Mouse (Mus musculus): Measurements from ENCODE around the gene Hpcal1. TPM values are rescaled to one million over a fixed set of nuclear protein-coding genes. Genes with fewer than 3 reads are reported as not detected.

The Hpcal1 gene
- polyA plus RNA-seq, 1 experiment from 2014 or later = 33.3 TPM

GRCm38 (mm10) chr12:17717257-17717656 lies 26.6 kb downstream of the Hpcal1 start:
- Histone ChIP-seq H3K27me3 (replicated peaks; ENCODE audit: control insufficient read depth, insufficient read depth, low read length) (no peaks in the 10 kb centered on the region), H3K4me1 (ENCODE audit: control insufficient read depth, insufficient read depth, low read length) (no peaks in the 10 kb centered on the region), H3K9ac (ENCODE audit: low read length) (no peak overlapping the region), H3K4me3 (ENCODE audit: low read depth, low read length) (no peak overlapping the region), H3K4me2 (ENCODE audit: low read length) (no peak overlapping the region), H3K9me3 (replicated peaks; ENCODE audit: control insufficient read depth, low read length) (no peaks in the 10 kb centered on the region), H3K36me3 (ENCODE audit: control insufficient read depth, insufficient read depth, low read length) (no peaks in the 10 kb centered on the region), H3K27ac (ENCODE audit: low read depth, low read length) (no peak overlapping the region)
- no peak for DNase-seq (ENCODE audit: low spot score)
- 86% methylated on average over 1 of the region's 1 CpGs for WGBS
- no peak for ATAC-seq

- no peaks in the 10 kb centered on the region for H3K36me3 ChIP-seq (ENCODE audit: control insufficient read depth, insufficient read depth, low read length)
- no peak overlapping the region for H3K27ac ChIP-seq (ENCODE audit: low read depth, low read length)
- DNase-seq (ENCODE audit: low spot score) (no peak), ATAC-seq (no peak)
- H3K27me3 ChIP-seq (replicated peaks; ENCODE audit: control insufficient read depth, insufficient read depth, low read length) = no peaks in the 10 kb centered on the region
- no peak overlapping the region for H3K9ac ChIP-seq (ENCODE audit: low read length)
- H3K4me1 ChIP-seq (ENCODE audit: control insufficient read depth, insufficient read depth, low read length) = no peaks in the 10 kb centered on the region
- no peaks in the 10 kb centered on the region for H3K9me3 ChIP-seq (replicated peaks; ENCODE audit: control insufficient read depth, low read length)
- no peak overlapping the region for H3K4me3 ChIP-seq (ENCODE audit: low read depth, low read length)
- WGBS = 85% methylated on average over 6 of the region's 6 CpGs
- no peak overlapping the region for H3K4me2 ChIP-seq (ENCODE audit: low read length)
Observed at GRCm38 (mm10) chr12:17718146-17718545, 27.5 kb downstream of the Hpcal1 start.

GRCm38 (mm10) chr12:17721058-17721457 lies 30.4 kb downstream of the Hpcal1 start:
- Histone ChIP-seq H3K4me1 (ENCODE audit: control insufficient read depth, insufficient read depth, low read length) (no peaks in the 10 kb centered on the region; the same call in none of the 2 replicates), H3K27me3 (replicated peaks; ENCODE audit: control insufficient read depth, insufficient read depth, low read length) (no peaks in the 10 kb centered on the region), H3K4me2 (ENCODE audit: low read length) (no peak overlapping the region), H3K9ac (ENCODE audit: low read length) (no peak overlapping the region), H3K27ac (ENCODE audit: low read depth, low read length) (no peak overlapping the region), H3K9me3 (replicated peaks; ENCODE audit: control insufficient read depth, low read length) (no peaks in the 10 kb centered on the region), H3K4me3 (ENCODE audit: low read depth, low read length) (no peak overlapping the region), H3K36me3 (ENCODE audit: control insufficient read depth, insufficient read depth, low read length) (no peaks in the 10 kb centered on the region)
- ATAC-seq (no peak), DNase-seq (ENCODE audit: low spot score) (peak; percentile 45)

- no peak overlapping the region for H3K4me2 ChIP-seq (ENCODE audit: low read length)
- H3K27ac ChIP-seq (ENCODE audit: low read depth, low read length) = no peak overlapping the region
- ATAC-seq = no peak
- DNase-seq (ENCODE audit: low spot score) = no peak
- H3K4me3 ChIP-seq (ENCODE audit: low read depth, low read length) = no peak overlapping the region
- no peak overlapping the region for H3K9ac ChIP-seq (ENCODE audit: low read length)
- no peaks in the 10 kb centered on the region for H3K9me3 ChIP-seq (replicated peaks; ENCODE audit: control insufficient read depth, low read length)
- H3K36me3 ChIP-seq (ENCODE audit: control insufficient read depth, insufficient read depth, low read length) = no peaks in the 10 kb centered on the region
- H3K27me3 ChIP-seq (replicated peaks; ENCODE audit: control insufficient read depth, insufficient read depth, low read length) = no peaks in the 10 kb centered on the region
- H3K4me1 ChIP-seq (ENCODE audit: control insufficient read depth, insufficient read depth, low read length) = peaks cover 15% of the 10 kb centered on the region
- WGBS = 93% methylated on average over 13 of the region's 13 CpGs
Observed at GRCm38 (mm10) chr12:17722452-17723181, 32.0 kb downstream of the Hpcal1 start.

- 90% methylated on average over 1 of the region's 1 CpGs for WGBS
- Histone ChIP-seq H3K4me3 (ENCODE audit: low read depth, low read length) (no peak overlapping the region), H3K27me3 (replicated peaks; ENCODE audit: control insufficient read depth, insufficient read depth, low read length) (no peaks in the 10 kb centered on the region), H3K4me1 (ENCODE audit: control insufficient read depth, insufficient read depth, low read length) (peaks cover 18% of the 10 kb centered on the region), H3K9me3 (replicated peaks; ENCODE audit: control insufficient read depth, low read length) (no peaks in the 10 kb centered on the region), H3K27ac (ENCODE audit: low read depth, low read length) (no peak overlapping the region), H3K9ac (ENCODE audit: low read length) (no peak overlapping the region), H3K36me3 (ENCODE audit: control insufficient read depth, insufficient read depth, low read length) (no peaks in the 10 kb centered on the region), H3K4me2 (ENCODE audit: low read length) (no peak overlapping the region)
- no peak for ATAC-seq
- no peak for DNase-seq (ENCODE audit: low spot score)
Observed at GRCm38 (mm10) chr12:17723182-17723570, 32.5 kb downstream of the Hpcal1 start.

GRCm38 (mm10) chr12:17723999-17724398 lies 33.3 kb downstream of the Hpcal1 start:
- peaks cover 18% of the 10 kb centered on the region for H3K4me1 ChIP-seq (ENCODE audit: control insufficient read depth, insufficient read depth, low read length)
- no peak overlapping the region for H3K4me3 ChIP-seq (ENCODE audit: low read depth, low read length)
- WGBS = 83% methylated on average over 6 of the region's 6 CpGs

GRCm38 (mm10) chr12:17724412-17725090 lies 33.9 kb downstream of the Hpcal1 start:
- H3K36me3 ChIP-seq (ENCODE audit: control insufficient read depth, insufficient read depth, low read length) = no peaks in the 10 kb centered on the region
- peaks cover 18% of the 10 kb centered on the region for H3K4me1 ChIP-seq (ENCODE audit: control insufficient read depth, insufficient read depth, low read length)
- H3K4me3 ChIP-seq (ENCODE audit: low read depth, low read length) = no peak overlapping the region
- H3K27ac ChIP-seq (ENCODE audit: low read depth, low read length) = no peak overlapping the region
- no peak overlapping the region for H3K4me2 ChIP-seq (ENCODE audit: low read length)
- H3K9me3 ChIP-seq (replicated peaks; ENCODE audit: control insufficient read depth, low read length) = no peaks in the 10 kb centered on the region
- H3K9ac ChIP-seq (ENCODE audit: low read length) = no peak overlapping the region
- ATAC-seq = no peak
- WGBS = 83% methylated on average over 3 of the region's 3 CpGs
- H3K27me3 ChIP-seq (replicated peaks; ENCODE audit: control insufficient read depth, insufficient read depth, low read length) = no peaks in the 10 kb centered on the region
- no peak for DNase-seq (ENCODE audit: low spot score)

More at GRCm38 (mm10) chr12:17723999-17724398, 33.3 kb downstream of the Hpcal1 start:
- no peak for DNase-seq (ENCODE audit: low spot score)
- H3K9ac ChIP-seq (ENCODE audit: low read length) = no peak overlapping the region
- no peak overlapping the region for H3K4me2 ChIP-seq (ENCODE audit: low read length)
- H3K9me3 ChIP-seq (replicated peaks; ENCODE audit: control insufficient read depth, low read length) = no peaks in the 10 kb centered on the region
- no peaks in the 10 kb centered on the region for H3K27me3 ChIP-seq (replicated peaks; ENCODE audit: control insufficient read depth, insufficient read depth, low read length)
- no peak overlapping the region for H3K27ac ChIP-seq (ENCODE audit: low read depth, low read length)
- H3K36me3 ChIP-seq (ENCODE audit: control insufficient read depth, insufficient read depth, low read length) = no peaks in the 10 kb centered on the region
- ATAC-seq = no peak

GRCm38 (mm10) chr12:17725592-17725991 lies 34.9 kb downstream of the Hpcal1 start:
- ATAC-seq (no peak), DNase-seq (ENCODE audit: low spot score) (no peak)
- WGBS = 77% methylated on average over 6 of the region's 6 CpGs
- no peak overlapping the region for H3K4me2 ChIP-seq (ENCODE audit: low read length)
- no peak overlapping the region for H3K9ac ChIP-seq (ENCODE audit: low read length)
- no peaks in the 10 kb centered on the region for H3K9me3 ChIP-seq (replicated peaks; ENCODE audit: control insufficient read depth, low read length)
- no peaks in the 10 kb centered on the region for H3K27me3 ChIP-seq (replicated peaks; ENCODE audit: control insufficient read depth, insufficient read depth, low read length)
- no peak overlapping the region for H3K27ac ChIP-seq (ENCODE audit: low read depth, low read length)
- H3K4me3 ChIP-seq (ENCODE audit: low read depth, low read length) = no peak overlapping the region
- no peaks in the 10 kb centered on the region for H3K36me3 ChIP-seq (ENCODE audit: control insufficient read depth, insufficient read depth, low read length)
- H3K4me1 ChIP-seq (ENCODE audit: control insufficient read depth, insufficient read depth, low read length) = peaks cover 18% of the 10 kb centered on the region

Data from forebrain, embryonic 14.5 days (tissue).